ENCODE assay signal across 8 mouse cellular contexts in genomic region chr5:135877831-135878231, GRCm38 (mm10). TPM values are rescaled to one million over a fixed set of nuclear protein-coding genes. Genes with fewer than 3 reads are reported as not detected.
DNase-seq lines count a peak whose midpoint lies in the region; ATAC-seq lines count a peak whose summit lies in the region.

No protein-coding gene starts in this region.

- peak overlapping the region; percentile 62; the same call in 1 of the 2 replicates for H3K9ac ChIP-seq in intestine, embryonic 16.5 days (ENCODE audit: low read depth, low read length)
- peak overlapping the region; percentile 37; the same call in 1 of the 2 replicates for H3K9ac ChIP-seq in neural tube, embryonic 15.5 days (replicated peaks)

- no peaks in the 10 kb centered on the region for H3K27me3 ChIP-seq in intestine, embryonic 16.5 days (replicated peaks; ENCODE audit: control insufficient read depth, insufficient read depth, low read length)
- H3K27me3 ChIP-seq in neural tube, embryonic 15.5 days (replicated peaks), result no peaks in the 10 kb centered on the region

- 0 out of 2 replicates have a peak, but pooled peaks have one; percentile 34 for ATAC-seq in intestine, embryonic 16.5 days
- peak; percentile 34 for ATAC-seq in neural tube, embryonic 15.5 days (ENCODE audit: low FRiP score)

- H3K4me2 ChIP-seq in intestine, embryonic 16.5 days (ENCODE audit: low read depth, low read length), result peak overlapping the region; percentile 68
- peak overlapping the region; percentile 66 for H3K4me2 ChIP-seq in neural tube, embryonic 15.5 days

- no peak overlapping the region for H3K27ac ChIP-seq in intestine, embryonic 16.5 days (ENCODE audit: low read length)
- H3K27ac ChIP-seq in neural tube, embryonic 15.5 days (replicated peaks), result peak overlapping the region; percentile 66

- H3K36me3 ChIP-seq in intestine, embryonic 16.5 days (ENCODE audit: control insufficient read depth, insufficient read depth, low read length), result no peaks in the 10 kb centered on the region
- peaks cover 3% of the 10 kb centered on the region; the same call in 1 of the 2 replicates for H3K36me3 ChIP-seq in neural tube, embryonic 15.5 days

- H3K4me1 ChIP-seq in intestine, embryonic 16.5 days (ENCODE audit: control insufficient read depth, insufficient read depth, low read length), result peaks cover 15% of the 10 kb centered on the region
- H3K4me1 ChIP-seq in neural tube, embryonic 15.5 days, result peaks cover 25% of the 10 kb centered on the region

- no peaks in the 10 kb centered on the region for H3K9me3 ChIP-seq in intestine, embryonic 16.5 days (ENCODE audit: control insufficient read depth, low read length)
- no peaks in the 10 kb centered on the region for H3K9me3 ChIP-seq in neural tube, embryonic 15.5 days (replicated peaks)

- WGBS in intestine, embryonic 16.5 days, result under 1% methylated on average over 16 of the region's 16 CpGs
- 2% methylated on average over 16 of the region's 16 CpGs for WGBS in neural tube, embryonic 15.5 days

- peak overlapping the region; percentile 47 for H3K4me3 ChIP-seq in intestine, embryonic 16.5 days (ENCODE audit: low read length)
- H3K4me3 ChIP-seq in neural tube, embryonic 15.5 days (replicated peaks), result peak overlapping the region; percentile 35

- peak; percentile 80 for DNase-seq in 3134 (ENCODE audit: extremely low read depth, insufficient read length, low spot score)
- DNase-seq in ES-CJ7 (ENCODE audit: low read depth, low spot score), result peak; percentile 86
- DNase-seq in cerebellum, postnatal 36 days, result peak; percentile 59 to 61
- DNase-seq in heart, adult 11 months, result peak; percentile 99
- DNase-seq in lung, adult 18-20 months, result peak; percentile 81 to 85
- DNase-seq in natural killer cell, adult 2 months (ENCODE audit: low spot score in 2 of 2), result no peak

RNA-seq across cellular contexts. Expression of gene Hspb1, which starts 9.9 kb away (rescaled TPM):
- 112 and 114 TPM in 2 replicates for polyA plus RNA-seq in intestine, embryonic 16.5 days (2015; fragmentation: Nextera tagmentation; extraction: Ambion mirVana)
- polyA plus RNA-seq in neural tube, embryonic 15.5 days (2015; fragmentation: Nextera tagmentation; extraction: Ambion mirVana), result 36.4 and 38.1 TPM in 2 replicates

RNA-seq across cellular contexts. Expression of gene Ywhag, which starts 56.6 kb away (rescaled TPM):
- 137 and 144 TPM in 2 replicates for polyA plus RNA-seq in intestine, embryonic 16.5 days (2015; fragmentation: Nextera tagmentation; extraction: Ambion mirVana)
- polyA plus RNA-seq in neural tube, embryonic 15.5 days (2015; fragmentation: Nextera tagmentation; extraction: Ambion mirVana), result 776 and 868 TPM in 2 replicates

Comparison
In these comparisons a context has a peak if more than half of its experiments do, and no peak if none do; other contexts are left out.
1. DNase-seq: peak in 3134 (single experiment), ES-CJ7 (single experiment), cerebellum, postnatal 36 days (2 of 2), heart, adult 11 months (single experiment) and lung, adult 18-20 months (2 of 2); none in natural killer cell, adult 2 months (0 of 2).